Mouse (Mus musculus) 3T3-L1 (cell line): ENCODE results near the gene Nfu1.

Source experiments
- DNase-seq: peaks from one replicate; pipeline ENCODE4 v3.0.0-alpha.2; 2015; ENCODE audit warnings: low read depth, low spot score

Gene Nfu1

DNA sequence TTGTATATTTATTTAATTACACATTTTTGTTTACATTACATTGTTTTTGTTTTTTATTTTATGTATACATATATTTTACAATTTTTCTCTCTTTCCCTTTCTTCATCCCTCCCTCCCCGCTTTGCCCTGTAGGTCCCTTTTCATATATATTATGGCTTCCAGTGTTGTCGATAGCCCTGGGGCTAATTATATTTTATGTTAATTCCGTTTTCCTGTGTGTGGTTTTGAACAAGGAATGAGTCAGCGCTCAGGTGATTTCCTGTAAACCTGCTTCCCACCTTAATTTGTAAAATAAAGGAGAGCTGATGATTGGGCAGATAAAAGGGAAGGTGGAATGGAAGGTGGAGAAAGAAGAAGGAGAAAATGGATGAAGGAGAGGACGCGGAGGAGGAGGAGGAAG, at the start of gene Nfu1:
Nfu1 (plus strand) TSS at position 350 of the 400 bp plus-strand sequence.
- DNase-seq = no peak

DNA sequence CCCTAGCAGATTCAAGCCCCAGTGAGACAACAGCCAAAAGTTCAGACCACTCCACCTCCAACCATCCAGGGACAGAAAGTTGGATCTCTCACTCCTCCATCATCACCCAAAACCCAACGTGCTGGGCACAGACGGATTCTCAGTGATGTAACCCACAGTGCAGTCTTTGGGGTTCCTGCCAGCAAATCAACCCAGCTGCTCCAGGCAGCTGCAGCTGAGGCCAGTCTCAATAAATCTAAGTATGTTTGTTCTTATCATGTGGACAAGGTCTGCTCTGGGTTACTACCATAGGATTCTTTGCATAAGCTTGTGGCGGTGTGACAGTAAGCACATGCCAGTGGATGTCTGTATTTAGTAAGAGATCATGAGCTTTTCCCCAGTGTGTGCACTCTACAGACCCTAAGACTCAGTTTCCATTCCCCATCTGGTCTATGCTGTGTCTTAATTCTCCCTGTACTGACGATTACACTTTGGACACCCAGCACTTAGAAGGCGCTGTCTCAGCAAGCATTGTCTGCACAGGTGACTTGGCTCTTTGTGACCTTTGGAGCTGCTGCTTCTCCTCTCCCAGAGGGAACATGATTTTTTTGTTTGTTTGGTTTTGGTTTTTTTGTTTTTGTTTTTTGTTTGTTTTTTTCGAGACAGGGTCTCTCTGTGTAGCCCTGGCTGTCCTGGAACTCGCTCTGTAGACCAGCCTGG, 44.9 kb upstream of the Nfu1 start:
- no peak for DNase-seq

- no peak for DNase-seq
Observed at GRCm38 (mm10) chr6:86967166-86967565, 41.9 kb upstream of the Nfu1 start.

DNA sequence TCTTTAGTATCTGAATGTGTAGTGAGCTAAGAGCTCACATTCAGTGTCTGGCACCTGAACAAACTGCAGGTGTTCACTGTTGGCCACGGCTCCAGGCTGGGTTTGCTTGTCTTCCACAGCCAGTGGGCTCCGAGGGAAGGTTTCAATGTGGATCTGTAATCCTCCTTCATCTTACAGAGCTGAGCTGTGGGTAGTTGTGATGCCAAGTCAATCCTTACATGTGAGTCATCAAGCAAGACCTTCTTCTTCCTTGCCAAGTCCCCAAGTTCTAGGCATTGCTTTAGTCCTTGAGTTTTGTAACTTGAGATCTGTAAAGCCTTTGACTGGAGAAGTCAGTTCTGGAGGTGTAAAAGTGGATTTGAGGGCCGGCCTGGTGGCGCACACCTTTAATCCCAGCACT, 35.1 kb upstream of the Nfu1 start:
- peak; percentile 89 for DNase-seq

DNA sequence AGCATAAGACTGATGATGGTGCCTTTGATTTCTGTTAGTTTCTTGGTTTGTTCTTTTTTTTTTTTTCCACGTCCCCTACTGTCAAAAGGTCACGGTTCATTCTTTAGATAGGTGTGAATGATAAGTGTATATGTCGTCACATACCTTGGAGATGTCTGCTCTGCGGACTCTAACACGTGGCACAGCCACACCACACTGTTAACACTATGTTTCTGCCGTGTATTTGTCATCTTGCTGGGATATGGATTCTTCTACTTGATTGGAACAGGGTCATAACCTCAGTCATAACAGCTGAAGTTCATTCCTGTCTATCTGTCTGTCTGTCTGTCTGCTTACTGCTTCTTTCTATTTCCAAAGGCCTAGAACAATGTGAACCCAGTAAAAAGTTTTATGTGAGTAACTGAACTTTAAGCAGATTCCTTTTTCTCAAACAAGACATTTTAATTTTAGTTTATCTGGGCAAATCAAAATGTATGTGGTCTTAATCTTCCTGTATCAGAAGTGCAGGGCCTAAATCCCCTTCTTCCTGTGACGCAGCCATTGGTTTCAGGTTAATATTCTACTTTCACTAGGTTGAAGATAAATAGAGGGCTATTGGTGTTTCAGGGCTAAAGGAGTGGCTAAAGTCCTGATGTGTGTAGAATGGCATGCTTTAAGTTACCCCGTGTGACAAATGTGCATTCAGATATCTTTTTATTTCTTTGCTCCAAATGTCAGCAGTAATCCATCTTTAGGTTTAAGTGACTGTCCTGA, 30.7 kb upstream of the Nfu1 start:
- DNase-seq = no peak

GRCm38 (mm10) chr6:86978909-86979265, 30.1 kb upstream of the Nfu1 start:
- no peak for DNase-seq

GRCm38 (mm10) chr6:86981206-86981605, 27.8 kb upstream of the Nfu1 start:
- no peak for DNase-seq

DNA sequence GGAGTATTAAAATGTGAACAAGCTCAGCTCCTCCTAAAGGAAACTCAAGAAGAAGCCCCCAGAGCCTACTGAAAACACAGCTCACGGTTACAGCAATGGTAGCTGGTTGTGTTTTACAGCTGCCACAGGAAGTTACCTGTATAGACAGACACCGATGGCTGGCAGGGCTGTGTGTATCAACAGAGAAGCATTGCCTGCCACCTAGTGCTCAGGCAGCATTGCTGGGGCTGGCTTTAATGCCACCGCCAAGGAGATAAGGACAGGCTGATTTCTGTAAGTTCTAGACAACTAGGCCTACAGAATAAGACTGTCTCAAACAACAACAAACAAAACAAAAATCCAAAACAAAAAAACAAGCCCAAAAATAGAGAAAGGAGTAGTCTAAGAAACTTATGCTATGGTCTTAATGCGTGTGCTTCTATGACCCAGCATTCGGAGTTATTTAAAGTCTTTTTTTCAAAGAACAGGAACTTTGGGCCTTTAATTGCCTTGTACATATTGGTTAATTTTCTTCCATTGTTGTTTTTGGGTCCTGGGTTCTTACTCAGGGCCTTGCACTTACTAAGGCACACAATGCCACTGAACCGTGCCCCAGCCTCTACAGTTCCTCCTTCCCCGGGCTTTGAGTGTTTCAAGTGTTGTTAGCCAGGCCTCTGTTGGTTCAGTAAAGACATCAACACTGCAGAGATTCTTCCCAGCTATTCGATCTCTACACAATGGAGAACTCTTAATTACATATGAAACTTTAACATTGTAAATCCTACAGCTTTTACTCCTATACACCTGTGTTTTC, 23.5 kb upstream of the Nfu1 start:
- DNase-seq = no peak

DNA sequence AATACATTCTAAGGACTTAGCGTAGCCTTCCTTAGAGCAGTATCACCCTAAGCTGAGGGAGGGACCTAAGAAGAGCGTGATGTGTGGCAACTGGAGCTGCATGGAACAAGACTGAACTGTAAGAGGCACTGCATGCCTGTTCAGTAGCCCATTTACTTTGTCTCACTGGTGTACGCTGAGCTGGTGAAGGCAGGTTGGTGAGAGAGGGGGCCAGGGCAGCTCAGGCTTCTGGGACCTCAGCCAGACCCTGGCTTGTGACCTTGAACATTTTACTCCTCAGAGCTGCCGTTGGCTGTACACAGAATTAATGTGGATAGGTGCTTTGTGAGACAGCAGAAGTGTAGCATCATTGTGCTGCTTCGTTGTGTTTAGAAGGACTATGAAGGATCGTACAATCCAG, 19.5 kb upstream of the Nfu1 start:
- no peak for DNase-seq

- no peak for DNase-seq
Observed at GRCm38 (mm10) chr6:86991041-86991440, 18.0 kb upstream of the Nfu1 start.

- DNase-seq = no peak
Observed at GRCm38 (mm10) chr6:86992349-86992748, 16.7 kb upstream of the Nfu1 start.

- no peak for DNase-seq
Observed at GRCm38 (mm10) chr6:86994254-86994653, 14.8 kb upstream of the Nfu1 start.

- no peak for DNase-seq
Observed at GRCm38 (mm10) chr6:86996629-86997307, 12.3 kb upstream of the Nfu1 start.

GRCm38 (mm10) chr6:86997360-86997759, 11.7 kb upstream of the Nfu1 start:
- DNase-seq = no peak

- DNase-seq = no peak
Observed at GRCm38 (mm10) chr6:87001995-87002394, 7.0 kb upstream of the Nfu1 start.

GRCm38 (mm10) chr6:87002521-87003055, 6.4 kb upstream of the Nfu1 start:
- DNase-seq = peak; percentile 99

GRCm38 (mm10) chr6:87004099-87004498, 4.9 kb upstream of the Nfu1 start:
- DNase-seq = no peak

DNA sequence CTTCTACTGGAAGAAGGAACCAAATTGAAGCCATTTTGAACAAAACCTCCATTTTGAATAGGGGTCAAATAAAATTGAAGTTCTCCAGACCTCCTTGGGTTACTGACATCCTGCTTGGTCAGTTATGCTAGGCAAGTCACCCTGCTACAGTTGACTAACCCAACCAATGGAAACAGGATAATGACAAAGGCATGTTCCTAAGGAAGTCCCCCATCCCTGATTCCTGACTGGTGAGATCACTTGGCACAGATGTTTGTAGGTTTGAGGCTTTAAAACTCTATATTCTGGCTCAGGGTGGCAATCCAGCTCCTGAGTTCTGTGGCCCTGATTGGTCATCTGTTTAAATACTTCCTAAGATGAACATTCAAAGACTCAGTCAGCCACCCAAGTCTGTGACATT, 3.5 kb upstream of the Nfu1 start:
- DNase-seq = peak; percentile 97

DNA sequence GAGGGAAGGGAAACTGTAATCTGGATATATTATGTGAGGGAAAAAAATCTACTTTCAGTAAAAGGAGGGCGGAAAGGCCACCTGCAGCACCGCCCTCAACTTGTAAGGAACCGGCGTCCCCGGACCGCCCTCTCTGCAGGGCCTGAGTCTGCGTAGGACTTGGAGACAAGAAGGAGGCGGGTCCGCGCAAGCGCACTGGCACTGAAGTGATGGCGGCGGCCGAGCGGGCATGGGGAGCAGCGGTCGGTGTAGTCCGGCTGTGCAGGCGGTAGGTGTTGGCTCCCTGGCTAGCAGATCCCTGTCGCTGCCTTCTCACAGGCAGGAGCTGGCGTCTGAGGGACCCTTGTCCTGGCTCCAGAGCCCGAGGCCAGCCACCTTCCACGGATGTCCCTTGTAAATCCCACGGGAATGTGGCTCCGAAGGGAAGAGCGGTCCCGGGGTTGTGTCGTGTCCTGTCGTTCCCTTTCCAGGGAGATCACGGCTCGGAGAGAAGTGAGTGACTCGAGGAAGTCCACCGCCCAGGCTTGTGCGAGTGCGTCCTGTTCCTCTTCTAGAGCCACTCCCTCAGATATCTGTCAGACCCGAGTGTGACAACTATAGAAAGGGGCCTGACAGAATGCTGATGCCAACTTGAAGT, 774 bp downstream of the Nfu1 start:
- DNase-seq = peak; percentile 98

DNA sequence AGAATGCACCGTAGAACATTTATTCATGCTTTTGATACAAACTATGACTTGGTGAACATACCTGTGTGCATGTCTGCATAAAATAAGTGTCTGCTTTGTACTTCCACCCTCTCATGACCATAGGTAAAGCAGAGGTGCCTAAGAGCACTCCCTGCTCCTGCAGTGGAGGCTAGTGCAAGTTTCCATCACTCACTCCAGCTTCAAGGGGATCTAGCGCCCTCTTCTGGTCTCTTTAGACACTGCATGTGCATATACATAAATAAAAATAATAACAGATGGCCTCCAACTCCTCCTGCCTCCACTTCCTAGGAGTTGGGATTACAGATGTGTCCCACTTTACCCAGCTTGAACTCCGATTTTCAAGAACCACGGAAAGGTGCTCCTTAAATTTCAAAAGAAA, 7.9 kb downstream of the Nfu1 start:
- peak; percentile 90 for DNase-seq

- DNase-seq = no peak
Observed at GRCm38 (mm10) chr6:87018874-87019273, 9.8 kb downstream of the Nfu1 start.
